1 mouse cellular context compared by ENCODE assay signal in genomic region chr11:113107205-113107844, GRCm38 (mm10).
TF ChIP-seq lines count a peak whose summit lies in the region.

No protein-coding gene starts in this region.

TF ChIP-seq in MEL, 35 proteins besides CTCF, POLR2A, EP300 and RAD21 (continued from another document):
- TF ChIP-seq POLR2AphosphoS2 (IDR thresholded peaks at IDR 0.05; ENCODE audit: low read length) (no peak), SIN3A (IDR thresholded peaks at IDR 0.05; ENCODE audit: low read length) (peak; percentile 88), TBP (IDR thresholded peaks at IDR 0.05; ENCODE audit: low read depth, low read length) (peak; percentile 65), KAT2A (conservative IDR thresholded peaks at IDR 0.05; ENCODE audit: low read depth, low read length) (no peak), ETS1 (IDR thresholded peaks at IDR 0.05; ENCODE audit: low read depth, low read length) (peak; percentile 83), MXI1 (IDR thresholded peaks at IDR 0.05; ENCODE audit: low read depth, low read length) (peak; percentile 39; the same call in 1 of the 2 replicates), RCOR1 (IDR thresholded peaks at IDR 0.05; ENCODE audit: low read depth, low read length) (peak; percentile 95), USF1 (IDR thresholded peaks at IDR 0.05; ENCODE audit: low read depth, low read length) (no peak), ZNF384 (IDR thresholded peaks at IDR 0.05; ENCODE audit: low read depth, low read length) (no peak), GATA1 (IDR thresholded peaks at IDR 0.05; ENCODE audit: low read depth, low read length) (peak; percentile 89), TCF12 (IDR thresholded peaks at IDR 0.05; ENCODE audit: low read depth, low read length) (peak; percentile 93), POLR2AphosphoS5 (IDR thresholded peaks at IDR 0.05; ENCODE audit: borderline replicate concordance, low read depth, low read length) (no peak)
